Mouse (Mus musculus): Measurements from ENCODE around the gene Olfr1137.

Gene Olfr1137

GRCm38 (mm10) chr2:87713079-87713478 lies at the start of gene Olfr1137:
Gene Olfr1137 (minus strand): TSS chr2:87713179.
- no peak for DNase-seq (ENCODE audit: low spot score)

DNA sequence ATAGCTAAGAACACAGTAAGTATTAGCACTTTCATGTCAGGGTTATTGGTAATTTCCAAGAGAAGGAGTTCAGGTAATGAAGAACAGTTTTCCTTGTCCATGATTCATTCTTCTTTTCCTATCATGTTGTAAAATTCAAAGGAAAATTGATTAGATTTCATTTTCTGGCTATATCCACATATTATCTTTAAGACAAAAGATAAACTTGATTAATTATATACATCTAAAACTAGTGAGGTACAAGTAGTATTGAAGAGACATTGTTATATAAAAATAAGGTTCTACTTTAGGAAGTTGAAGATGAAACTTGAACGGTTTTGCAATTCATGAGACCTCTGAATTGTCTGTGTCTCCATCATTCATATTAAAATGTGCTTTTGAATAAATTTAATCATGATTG lies 40.9 kb upstream of the Olfr1137 start, which contains the start of gene Olfr1141:
Gene Olfr1141, minus strand, starts transcription at position 101 of the 400 bp plus-strand sequence.
- no peak for DNase-seq (ENCODE audit: low spot score)

DNA sequence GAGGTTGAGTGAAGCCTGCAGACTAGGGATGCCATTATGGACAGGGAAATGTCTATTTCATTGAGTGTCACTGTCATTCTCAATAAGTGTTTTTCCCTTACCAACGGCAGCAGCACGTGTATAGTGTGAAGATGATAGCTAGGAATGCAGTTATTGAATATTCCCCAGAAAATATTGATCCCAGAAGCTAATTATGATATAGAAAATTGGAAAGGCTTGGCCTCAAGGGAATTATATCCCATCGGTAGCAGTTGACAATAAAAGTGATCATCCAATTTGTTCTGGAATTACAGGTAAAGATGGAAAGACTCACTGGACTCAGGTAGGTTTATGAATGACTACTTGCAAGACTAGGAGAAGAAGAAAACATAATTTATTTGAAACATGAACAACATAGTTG lies 30.5 kb upstream of the Olfr1137 start, which contains the start of gene Olfr1140:
Gene Olfr1140, plus strand, starts transcription at position 301 of the 400 bp plus-strand sequence.
- DNase-seq (ENCODE audit: low spot score): no peak

- DNase-seq (ENCODE audit: low spot score): no peak
Measured at GRCm38 (mm10) chr2:87739878-87740277, 26.9 kb upstream of the Olfr1137 start, which contains the start of gene Olfr1138. Gene Olfr1138 (minus strand): TSS chr2:87739978.

GRCm38 (mm10) chr2:87693847-87694246 lies 19.1 kb downstream of the Olfr1137 start, which contains the start of gene Olfr1136:
Gene Olfr1136 (minus strand): TSS chr2:87693947.
- DNase-seq (ENCODE audit: low spot score): no peak

DNA sequence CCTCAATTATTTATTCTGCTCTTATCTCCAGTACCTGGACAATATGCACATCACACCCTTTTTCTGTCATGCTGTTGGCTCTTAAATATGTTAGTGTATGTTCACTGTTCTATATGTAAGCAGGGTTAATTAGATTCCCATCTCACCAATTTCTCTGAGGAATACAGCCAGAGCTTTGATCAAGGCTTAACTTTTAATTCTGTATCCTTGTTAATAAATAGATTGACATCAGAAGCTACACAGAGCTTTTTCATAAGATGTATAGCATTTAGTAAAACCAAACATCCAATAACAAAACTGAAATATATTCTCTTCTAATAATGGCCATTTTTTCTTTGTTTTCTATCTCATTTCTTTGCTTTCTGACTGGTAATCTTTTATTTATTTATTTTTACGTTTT lies 39.4 kb downstream of the Olfr1137 start, which contains the start of gene Olfr1135:
Gene Olfr1135, minus strand, starts transcription at position 101 of the 400 bp plus-strand sequence.
- no peak for DNase-seq (ENCODE audit: low spot score)
